Mouse (Mus musculus): ENCODE data around the gene Mrpl38.

- TF ChIP-seq CTCF (IDR thresholded peaks at IDR 0.05; ENCODE audit: insufficient read depth, low read depth, low read length) (no peak), POLR2A (IDR thresholded peaks at IDR 0.05; ENCODE audit: insufficient read depth, low read depth, low read length) (no peak)
These were observed 7.1 kb downstream of the Mrpl38 start for GRCm38 (mm10) chr11:116131349-116132170.
